Comparison of ENCODE assay signal across 8 mouse cellular contexts in the genomic region with DNA sequence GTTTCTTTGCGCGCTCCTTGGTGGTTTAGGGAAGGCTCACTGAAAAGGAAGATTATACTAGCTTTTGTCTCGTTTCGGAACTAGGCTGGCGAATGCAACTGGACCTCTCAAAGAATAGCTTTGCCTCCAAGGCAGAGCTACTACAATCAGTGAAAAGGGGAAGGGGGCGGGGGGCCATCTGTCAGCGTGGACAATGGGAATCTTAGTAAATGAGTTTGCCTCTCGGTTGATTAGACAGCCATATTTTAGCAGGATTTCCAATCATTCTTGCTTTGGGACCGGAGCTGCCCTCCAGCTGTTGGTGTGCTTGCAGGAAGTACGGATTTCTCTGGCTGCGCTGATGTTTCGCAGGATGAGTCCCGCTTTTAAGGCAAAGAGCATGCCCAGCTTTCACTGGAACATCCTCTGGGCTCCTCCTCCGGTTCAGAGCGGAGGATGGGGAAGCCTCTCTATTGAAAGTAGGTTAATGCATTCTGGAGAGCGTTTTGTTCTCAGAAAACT.
DNase-seq lines count a peak whose midpoint lies in the region; ATAC-seq lines count a peak whose summit lies in the region.
"Had no signal": no experiment of that assay in that cellular context is flagged by ENCODE, and none has a peak within 500 bp of the region (broad histone marks: within the 10 kb centered on the region; RNA-seq: fewer than 3 reads in every experiment).

No protein-coding gene starts in this region.

- ATAC-seq in intestine, embryonic 16.5 days = no peak; the same call in 1 of the 2 replicates
- no peak for ATAC-seq in liver, embryonic 11.5 days (replicated peaks; ENCODE audit: low FRiP score)

- peak overlapping the region; percentile 57 for H3K4me2 ChIP-seq in intestine, embryonic 16.5 days (ENCODE audit: low read depth, low read length)
- peak overlapping the region; percentile 46 for H3K4me2 ChIP-seq in liver, embryonic 11.5 days

- H3K36me3 ChIP-seq in intestine, embryonic 16.5 days (ENCODE audit: control insufficient read depth, insufficient read depth, low read length) = no peaks in the 10 kb centered on the region
- H3K36me3 ChIP-seq in liver, embryonic 11.5 days (ENCODE audit: control insufficient read depth, insufficient read depth, low read length) = no peaks in the 10 kb centered on the region

- peak; percentile 24 to 61 for DNase-seq in adrenal gland, adult (ENCODE audit: inconsistent age in 2 of 2, low spot score in 1 of 2)
- peak; percentile 31 for DNase-seq in adrenal gland, postnatal 25 days
- peak; percentile 25 for DNase-seq in forelimb bud, embryonic 11.5 days (ENCODE audit: low read depth, low spot score)
- DNase-seq in liver, embryonic 11.5 days (ENCODE audit: low spot score) = peak; percentile 45
- DNase-seq in retina, postnatal 1 day = peak; percentile 90
- no peak for DNase-seq in spleen, adult 18-20 months

- no peak overlapping the region for H3K27ac ChIP-seq in intestine, embryonic 16.5 days (ENCODE audit: low read length)
- no peak overlapping the region for H3K27ac ChIP-seq in liver, embryonic 11.5 days (ENCODE audit: low read depth, low read length)

- no peaks in the 10 kb centered on the region for H3K9me3 ChIP-seq in intestine, embryonic 16.5 days (ENCODE audit: control insufficient read depth, low read length)
- no peaks in the 10 kb centered on the region for H3K9me3 ChIP-seq in liver, embryonic 11.5 days (ENCODE audit: control insufficient read depth, low read length)
- H3K9me3 ChIP-seq: megakaryocyte, embryonic 14.5 days had no signal

- no peaks in the 10 kb centered on the region for H3K27me3 ChIP-seq in intestine, embryonic 16.5 days (replicated peaks; ENCODE audit: control insufficient read depth, insufficient read depth, low read length)
- H3K27me3 ChIP-seq in liver, embryonic 11.5 days (replicated peaks; ENCODE audit: control insufficient read depth, insufficient read depth, low read length) = peaks cover 4% of the 10 kb centered on the region

- H3K4me3 ChIP-seq in intestine, embryonic 16.5 days (ENCODE audit: low read length) = peak overlapping the region; percentile 47
- peak overlapping the region; percentile 36 for H3K4me3 ChIP-seq in liver, embryonic 11.5 days (ENCODE audit: low read depth, low read length)
- H3K4me3 ChIP-seq: megakaryocyte, embryonic 14.5 days had no signal

- H3K4me1 ChIP-seq in intestine, embryonic 16.5 days (ENCODE audit: control insufficient read depth, insufficient read depth, low read length) = no peaks in the 10 kb centered on the region; the same call in 1 of the 2 replicates
- no peaks in the 10 kb centered on the region for H3K4me1 ChIP-seq in liver, embryonic 11.5 days (replicated peaks; ENCODE audit: control insufficient read depth, insufficient read depth, low read length)
- H3K4me1 ChIP-seq: megakaryocyte, embryonic 14.5 days had no signal

- WGBS in intestine, embryonic 16.5 days = 3% methylated on average over 16 of the region's 16 CpGs
- WGBS in liver, embryonic 11.5 days = 12% methylated on average over 16 of the region's 16 CpGs

- peak overlapping the region; percentile 32 for H3K9ac ChIP-seq in intestine, embryonic 16.5 days (ENCODE audit: low read depth, low read length)
- no peak overlapping the region for H3K9ac ChIP-seq in liver, embryonic 11.5 days (ENCODE audit: low read depth, low read length)

Comparison
In these comparisons a context has a peak if more than half of its experiments do, and no peak if none do; other contexts are left out.
1. DNase-seq: peak in adrenal gland, adult (2 of 2), adrenal gland, postnatal 25 days (single experiment), forelimb bud, embryonic 11.5 days (single experiment), liver, embryonic 11.5 days (single experiment) and retina, postnatal 1 day (single experiment); none in spleen, adult 18-20 months (0 of 2).